Mouse (Mus musculus): ENCODE results near the gene Smyd2.

Smyd2 gene

DNA sequence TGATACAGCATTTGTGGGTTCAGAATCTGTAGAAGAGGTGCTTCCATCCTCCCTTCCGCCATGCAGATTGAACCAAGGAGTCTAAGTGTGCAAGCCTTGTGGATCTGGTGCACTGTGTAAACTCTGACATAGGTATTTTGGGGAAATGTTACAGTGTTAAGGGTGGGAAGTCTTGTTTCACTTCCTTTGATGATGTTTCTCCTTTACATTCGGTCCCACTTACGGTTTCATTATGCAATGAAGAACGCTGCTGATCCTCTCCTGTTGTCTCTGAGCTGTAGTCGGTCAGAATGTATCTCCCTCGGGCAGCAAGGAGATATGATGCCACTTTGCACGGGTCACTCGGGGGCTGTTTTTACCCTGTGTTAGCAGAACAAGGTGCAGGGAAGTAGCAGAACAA is 50.5 kb downstream of the Smyd2 start:
- DNase-seq (ENCODE audit: low spot score) = no peak

- DNase-seq (ENCODE audit: low spot score) = no peak
Measured at GRCm38 (mm10) chr1:189870539-189870938, 51.6 kb downstream of the Smyd2 start.

DNA sequence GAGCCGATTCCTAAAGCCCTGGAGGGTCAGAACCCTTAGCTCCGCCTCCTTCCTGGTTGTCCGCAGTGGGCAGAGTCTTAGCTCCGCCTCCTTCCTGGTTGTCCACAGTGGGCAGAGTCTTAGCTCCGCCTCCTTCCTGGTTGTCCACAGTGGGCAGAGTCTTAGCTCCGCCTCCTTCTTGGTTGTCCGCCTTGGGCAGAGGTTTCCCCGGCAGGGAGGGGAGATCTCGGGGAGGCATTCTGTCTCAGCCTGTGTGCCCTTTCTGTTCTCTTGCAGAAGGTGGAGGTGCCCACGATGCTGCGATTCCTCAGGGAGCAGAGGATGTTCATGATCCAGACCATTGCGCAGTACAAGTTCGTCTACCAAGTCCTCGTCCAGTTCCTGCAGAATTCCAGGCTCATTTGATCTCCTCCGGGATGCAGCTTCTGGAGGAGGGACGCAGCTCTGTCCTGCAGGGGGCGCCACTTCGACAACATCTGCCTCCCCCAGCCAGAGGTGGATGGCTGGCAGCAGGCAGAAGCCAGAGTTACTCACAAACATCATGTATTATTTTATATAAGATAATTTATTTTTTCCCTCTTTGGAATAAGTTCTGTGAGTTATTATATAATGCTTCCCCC is 52.4 kb downstream of the Smyd2 start:
- DNase-seq (ENCODE audit: low spot score) = no peak

GRCm38 (mm10) chr1:189868036-189868435 is 54.1 kb downstream of the Smyd2 start:
- no peak for DNase-seq (ENCODE audit: low spot score)

- no peak for DNase-seq (ENCODE audit: low spot score)
Measured at GRCm38 (mm10) chr1:189867497-189867896, 54.7 kb downstream of the Smyd2 start.

DNA sequence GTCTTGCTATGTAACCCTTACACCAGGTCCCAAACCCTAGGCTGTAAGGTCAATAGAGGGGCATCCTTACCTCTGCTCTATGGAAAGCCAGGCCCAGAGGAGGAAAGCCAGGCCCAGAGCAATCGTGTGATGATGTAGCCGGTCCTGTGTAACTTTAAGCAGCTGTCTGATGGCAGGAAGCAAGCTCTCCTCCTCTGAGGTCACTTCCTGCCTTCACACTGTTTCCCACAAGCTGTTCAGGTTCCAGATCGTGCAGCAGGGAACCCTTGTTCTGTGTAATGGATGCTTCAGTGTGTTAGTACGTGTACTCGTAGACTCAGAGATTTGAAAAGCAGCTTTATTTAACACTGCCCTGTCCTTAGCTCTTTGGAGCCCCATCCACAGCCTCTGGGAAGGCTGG is 55.1 kb downstream of the Smyd2 start:
- no peak for DNase-seq (ENCODE audit: low spot score)

DNA sequence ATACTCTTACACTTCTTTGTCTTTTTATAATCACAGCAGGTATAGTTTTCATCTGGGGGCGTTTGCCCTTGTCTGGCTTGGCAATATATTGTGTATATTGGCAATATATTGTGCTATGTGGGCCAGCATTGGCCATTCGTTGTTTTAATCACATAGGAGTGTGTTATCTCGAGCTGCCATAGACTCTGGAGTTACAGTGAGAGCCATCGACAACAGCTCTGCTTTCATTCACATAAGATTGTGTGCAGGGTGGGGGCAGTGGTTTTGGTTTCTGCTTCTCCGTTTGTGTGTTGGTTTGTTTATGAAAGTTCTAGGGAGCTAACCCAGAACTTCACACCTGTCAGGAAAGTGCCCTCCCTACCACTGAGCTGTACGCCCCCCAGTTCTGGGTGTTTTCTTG is 55.5 kb downstream of the Smyd2 start:
- DNase-seq (ENCODE audit: low spot score) = no peak

DNA sequence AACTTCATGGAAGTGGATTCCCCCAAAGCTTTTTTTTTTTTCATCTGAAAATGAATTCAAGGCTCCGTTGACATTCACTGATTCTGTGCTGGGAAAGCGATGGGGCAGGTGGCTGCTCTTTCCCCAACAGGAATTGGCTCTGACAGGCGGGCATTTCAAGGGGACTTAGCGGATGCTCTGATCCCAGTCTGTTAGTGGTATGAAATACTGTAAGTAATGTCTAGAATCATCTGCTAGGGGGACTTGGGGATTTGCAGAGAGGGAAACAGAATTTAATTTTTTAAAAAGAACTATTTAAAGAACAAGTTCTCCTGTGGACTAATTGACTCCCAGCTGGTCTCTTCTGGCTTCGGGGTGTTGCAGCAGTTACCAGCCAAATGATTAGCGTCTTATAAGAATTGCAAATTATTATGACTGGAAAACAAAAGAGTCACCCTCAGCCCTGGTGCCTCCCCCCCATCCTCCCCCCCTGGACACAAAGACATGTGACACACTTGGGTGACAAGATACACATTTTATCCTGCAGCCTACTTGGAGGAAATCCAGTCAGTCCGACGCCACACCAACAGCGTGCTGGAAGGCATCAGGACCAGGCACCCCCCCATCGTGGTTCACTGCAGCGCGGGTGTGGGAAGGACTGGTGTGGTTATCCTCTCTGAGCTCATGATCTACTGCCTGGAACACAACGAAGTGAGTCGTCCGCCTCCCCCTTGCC is 57.2 kb downstream of the Smyd2 start:
- DNase-seq (ENCODE audit: low spot score) = no peak

- no peak for DNase-seq (ENCODE audit: low spot score)
Measured at GRCm38 (mm10) chr1:189864301-189864700, 57.9 kb downstream of the Smyd2 start.

- DNase-seq (ENCODE audit: low spot score) = no peak
Measured at GRCm38 (mm10) chr1:189863727-189864126, 58.4 kb downstream of the Smyd2 start.

DNA sequence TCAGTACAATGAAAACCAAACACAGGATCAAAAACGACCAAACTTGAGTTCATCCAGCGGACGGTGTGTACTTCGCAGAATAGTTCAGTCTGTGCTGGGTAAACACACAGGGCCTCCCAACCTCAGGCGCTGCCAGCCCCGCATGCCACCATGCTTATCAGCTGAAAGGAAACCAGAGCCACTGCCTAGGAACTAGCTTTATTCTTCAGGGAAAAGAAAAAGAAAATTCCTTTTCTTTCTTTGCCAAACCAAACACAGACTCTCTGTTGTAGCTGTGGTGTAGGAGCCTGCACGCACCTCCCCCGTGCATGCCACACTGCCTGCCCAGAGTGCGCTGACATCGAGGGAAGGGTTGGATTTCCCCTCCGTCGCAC is 61.2 kb downstream of the Smyd2 start:
- DNase-seq (ENCODE audit: low spot score) = no peak

DNA sequence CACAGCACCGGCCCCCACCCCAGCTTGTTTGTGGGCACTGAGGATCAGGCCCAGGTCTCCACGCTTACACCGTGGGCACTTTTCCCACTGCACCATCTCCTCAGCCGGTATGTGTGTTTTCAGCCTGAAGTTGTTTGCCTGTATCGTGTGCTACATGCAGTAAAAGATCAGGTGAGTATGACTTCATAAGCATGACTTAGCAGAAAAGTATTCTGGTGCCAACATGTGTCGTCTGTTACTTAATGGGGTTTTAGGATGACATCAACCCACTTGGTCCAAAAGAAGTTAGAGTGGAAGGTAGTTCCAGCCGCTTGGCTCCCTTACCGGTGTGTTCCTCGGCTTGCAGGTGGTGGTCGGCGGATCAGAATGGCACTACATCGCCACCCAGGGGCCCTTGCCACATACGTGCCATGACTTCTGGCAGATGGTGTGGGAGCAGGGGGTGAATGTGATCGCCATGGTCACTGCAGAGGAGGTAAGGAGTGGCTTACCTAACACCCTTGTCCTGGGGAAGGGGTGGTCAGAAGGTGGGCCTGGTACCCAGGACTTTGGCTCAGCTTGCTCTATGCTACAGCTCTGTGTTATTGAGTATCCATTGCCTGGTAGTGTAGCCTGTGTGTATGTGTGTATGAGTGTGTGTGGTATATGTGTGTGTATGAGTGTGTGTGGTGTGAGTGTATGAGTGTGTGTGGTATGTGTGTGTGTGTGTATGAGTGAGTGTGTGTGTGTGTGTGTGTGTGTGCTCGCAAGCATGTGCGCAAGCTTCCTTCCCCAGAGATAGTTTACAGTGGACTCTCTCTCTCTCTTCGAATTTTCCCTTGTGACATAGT is 61.8 kb downstream of the Smyd2 start:
- no peak for DNase-seq (ENCODE audit: low spot score)

DNA sequence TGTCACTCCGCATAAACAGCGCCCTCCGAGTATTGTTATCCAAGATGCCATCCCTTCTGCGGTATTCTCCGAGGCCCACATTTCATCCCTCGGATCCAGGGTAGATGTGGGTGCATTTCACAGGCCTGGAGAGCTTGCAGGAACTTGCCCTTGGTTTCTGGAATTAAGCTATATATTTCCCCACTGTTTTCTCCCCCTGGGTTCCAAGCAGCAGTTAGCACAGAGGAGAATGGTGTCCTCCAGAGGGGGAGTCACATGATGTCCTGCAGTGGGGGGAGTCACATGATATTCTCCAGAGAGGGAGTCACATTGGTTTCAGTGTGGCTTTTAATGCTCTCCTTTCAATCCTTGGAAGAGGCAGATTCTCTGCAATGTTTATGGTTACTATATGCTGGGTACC is 63.8 kb downstream of the Smyd2 start:
- DNase-seq (ENCODE audit: low spot score) = no peak

- no peak for DNase-seq (ENCODE audit: low spot score)
Measured at GRCm38 (mm10) chr1:189855739-189856138, 66.4 kb downstream of the Smyd2 start.

GRCm38 (mm10) chr1:189854646-189855045 is 67.5 kb downstream of the Smyd2 start:
- DNase-seq (ENCODE audit: low spot score) = no peak

DNA sequence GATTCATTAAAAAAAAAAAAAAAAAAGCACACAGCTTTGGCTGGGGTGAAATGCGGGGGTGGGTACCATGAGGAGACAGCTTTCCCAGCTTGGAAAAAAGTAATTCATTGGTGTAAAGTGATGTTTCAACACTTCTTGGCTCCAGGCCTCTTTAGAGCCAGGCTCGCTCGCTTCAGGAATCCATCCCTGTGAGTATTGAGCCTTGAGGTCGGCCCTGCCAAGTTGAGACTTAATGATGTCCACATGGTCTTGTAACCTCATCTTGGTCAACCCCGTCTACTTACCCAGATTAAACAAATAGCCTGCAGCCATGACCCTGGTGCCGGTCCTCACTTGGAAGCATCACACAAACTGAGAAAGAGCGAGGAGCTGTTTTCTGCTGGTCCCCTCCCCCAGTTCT is 69.7 kb downstream of the Smyd2 start:
- no peak for DNase-seq (ENCODE audit: low spot score)

- no peak for DNase-seq (ENCODE audit: low spot score)
Measured at GRCm38 (mm10) chr1:189852051-189852450, 70.1 kb downstream of the Smyd2 start.

DNA sequence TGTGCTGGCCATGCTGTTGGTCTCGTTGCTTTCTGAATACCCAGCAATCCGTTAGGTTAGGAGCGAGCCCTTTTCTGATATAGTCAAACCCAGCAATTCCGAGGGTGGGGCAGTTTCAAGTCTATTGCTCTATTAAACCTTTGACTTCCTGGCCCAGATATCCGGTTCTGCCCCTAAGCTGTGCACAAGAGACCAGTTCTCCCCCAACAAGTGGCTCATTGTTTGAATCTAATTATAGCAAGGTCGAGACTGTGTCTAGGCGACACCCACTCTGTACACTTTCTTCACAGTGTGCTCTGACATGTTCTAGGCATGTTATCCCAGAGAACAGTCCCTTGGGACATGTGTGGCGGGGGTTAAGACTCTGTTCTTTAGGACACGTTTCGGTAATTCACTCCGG is 72.6 kb downstream of the Smyd2 start:
- DNase-seq (ENCODE audit: low spot score) = no peak

- DNase-seq (ENCODE audit: low spot score) = no peak
Measured at GRCm38 (mm10) chr1:189846319-189846718, 75.8 kb downstream of the Smyd2 start.

DNA sequence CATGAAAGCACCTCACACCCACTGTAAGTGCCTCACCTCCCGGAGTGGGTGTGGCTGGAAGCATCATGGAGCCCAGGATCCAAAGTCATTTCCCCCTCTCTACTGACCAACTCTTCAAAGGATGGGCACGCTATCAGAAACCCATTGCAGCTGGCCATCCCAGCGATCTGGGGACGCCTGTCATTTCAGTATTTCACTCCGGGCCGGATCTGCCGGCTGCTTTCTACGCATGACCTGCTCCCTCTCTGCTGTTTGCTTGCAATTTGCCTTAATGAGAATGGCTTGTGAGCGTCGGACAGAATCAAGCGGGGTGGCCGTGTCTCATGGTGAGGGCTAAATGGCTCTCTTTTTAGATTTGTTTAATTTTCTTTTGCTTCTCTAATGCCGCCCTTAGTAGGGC is 88.0 kb downstream of the Smyd2 start:
- no peak for DNase-seq (ENCODE audit: low spot score)

DNA sequence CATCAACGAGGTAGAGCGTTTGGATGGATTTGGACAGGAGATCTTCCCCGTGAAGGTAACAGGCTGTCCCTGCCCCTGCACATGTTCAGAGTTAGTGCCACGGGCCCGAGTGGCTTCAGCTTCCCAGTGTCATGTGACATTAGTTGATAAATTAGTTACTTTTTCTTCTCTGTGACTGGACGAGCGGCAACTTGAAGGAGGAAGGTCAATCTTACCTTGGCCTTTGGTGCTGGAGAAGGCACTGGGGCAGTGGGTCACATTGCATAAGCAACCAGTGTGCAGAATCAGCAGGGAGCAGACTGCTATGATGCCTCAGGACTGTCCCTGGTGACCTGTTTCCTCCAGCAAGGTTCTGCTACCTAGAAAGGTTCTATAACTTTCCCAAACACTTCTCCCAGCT is 88.8 kb downstream of the Smyd2 start:
- DNase-seq (ENCODE audit: low spot score) = no peak

DNA sequence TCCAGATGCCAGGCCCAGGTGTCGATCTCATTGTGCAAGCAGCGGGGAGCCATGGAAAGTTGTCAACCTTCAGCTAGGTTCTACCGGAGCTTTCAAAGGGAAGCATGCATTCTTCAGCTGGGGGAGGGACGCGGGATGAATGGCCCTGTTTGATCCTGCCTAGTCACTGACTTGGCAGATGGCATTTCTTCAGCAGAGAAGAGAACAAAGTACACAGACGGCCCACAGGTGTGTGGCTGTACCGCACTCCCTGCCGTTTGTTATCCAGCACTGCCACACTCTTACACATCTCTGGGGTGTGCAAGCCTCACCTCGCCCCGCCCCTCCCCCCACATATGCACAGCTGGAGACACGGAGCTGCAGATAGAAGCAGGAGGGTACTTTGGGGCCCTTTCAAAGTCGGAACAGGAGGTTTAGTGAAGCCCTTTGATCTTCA is 91.3 kb downstream of the Smyd2 start:
- no peak for DNase-seq (ENCODE audit: low spot score)
